Mouse (Mus musculus) thymus, postnatal 10 days (tissue): ENCODE measurements around the gene Nacc1.

Source experiments
- DNase-seq, 2 experiments: peaks; one replicate each; pipeline ENCODE4 v3.0.0; 2021; ENCODE audit warnings: low spot score in 2 of 2

Nacc1 gene

DNA sequence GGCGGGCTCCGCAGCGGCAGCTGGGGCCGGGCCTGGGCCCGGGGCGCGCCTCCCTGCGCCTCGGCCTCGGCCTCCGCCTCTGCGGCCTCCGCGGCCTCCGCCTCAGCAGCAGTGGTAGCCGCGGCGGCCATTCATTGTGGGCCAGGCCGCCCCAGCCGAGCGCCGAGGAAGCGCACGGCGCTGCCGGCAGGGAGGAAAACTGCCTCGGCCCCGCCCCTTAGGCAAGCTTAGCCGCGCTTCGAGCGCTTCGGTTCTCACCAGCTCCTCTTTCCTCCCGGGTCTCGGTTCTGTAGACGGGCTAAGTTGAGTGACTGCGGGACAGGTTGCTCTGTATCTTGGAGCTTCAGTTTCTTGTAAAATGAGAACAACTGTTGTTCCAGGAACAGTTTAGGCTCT is at the start of gene Nacc1:
Nacc1 (minus strand) TSS at position 158 of the 396 bp plus-strand sequence.
- DNase-seq: peak; percentile 77 to 86

DNA sequence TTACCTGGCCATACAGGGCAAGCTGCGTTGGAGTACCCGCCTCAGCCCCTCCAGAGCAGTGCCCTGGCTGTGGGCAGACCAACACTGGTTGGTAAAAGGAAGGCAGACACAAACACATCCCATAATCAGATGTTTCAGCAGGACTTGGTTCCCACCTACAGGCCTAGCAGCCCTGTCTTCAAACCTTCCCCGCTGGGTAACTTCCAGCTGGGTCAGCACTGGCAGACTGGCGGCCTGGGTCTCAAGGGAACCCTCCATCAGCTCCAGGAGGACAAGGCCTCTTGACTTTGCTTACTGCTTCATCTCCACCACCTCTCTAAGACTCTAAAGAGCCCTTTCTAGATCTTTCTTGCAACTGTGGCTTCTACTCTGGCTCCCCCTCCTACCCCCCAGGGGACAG is 48.9 kb upstream of the Nacc1 start:
- no peak for DNase-seq

DNA sequence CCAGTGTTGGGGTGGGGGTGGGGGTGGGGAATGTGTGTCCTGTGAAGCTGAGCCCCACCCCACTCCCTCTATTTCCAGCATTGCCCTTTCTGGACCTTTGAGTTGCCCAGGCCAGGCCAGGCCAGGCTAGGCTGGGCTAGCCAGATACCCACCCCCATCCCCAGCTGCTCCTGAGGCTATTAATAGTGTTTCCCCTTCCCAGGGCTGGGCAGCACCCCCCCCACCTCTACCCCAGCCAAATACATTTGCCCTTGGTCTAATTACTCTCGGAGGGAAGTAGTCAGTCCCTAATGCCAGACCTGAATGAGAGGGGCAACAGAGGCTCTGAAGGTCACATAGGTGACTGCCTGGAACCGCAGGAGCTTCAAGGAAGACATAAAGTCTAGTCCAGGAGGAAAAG is 47.9 kb upstream of the Nacc1 start:
- no peak for DNase-seq

DNA sequence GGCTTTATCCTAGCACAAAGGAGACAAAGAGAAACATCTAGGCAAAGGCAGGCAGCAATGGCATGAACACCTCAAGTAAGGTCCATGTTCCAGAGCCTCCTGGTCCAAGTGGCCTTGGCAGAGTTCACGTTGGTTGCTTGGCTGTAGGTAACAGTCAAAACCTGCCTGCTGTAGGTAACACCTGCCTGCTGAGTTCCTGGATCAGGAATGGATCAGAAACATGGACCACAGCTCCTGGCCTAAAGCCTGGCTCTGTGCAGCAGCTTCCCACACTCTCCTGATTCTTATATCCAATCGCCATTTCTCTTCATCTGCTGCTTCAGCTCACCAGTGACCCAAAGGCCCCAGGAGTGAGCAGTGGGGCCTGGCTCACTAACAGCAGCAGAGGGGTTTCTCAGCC is 47.0 kb upstream of the Nacc1 start:
- no peak for DNase-seq

DNA sequence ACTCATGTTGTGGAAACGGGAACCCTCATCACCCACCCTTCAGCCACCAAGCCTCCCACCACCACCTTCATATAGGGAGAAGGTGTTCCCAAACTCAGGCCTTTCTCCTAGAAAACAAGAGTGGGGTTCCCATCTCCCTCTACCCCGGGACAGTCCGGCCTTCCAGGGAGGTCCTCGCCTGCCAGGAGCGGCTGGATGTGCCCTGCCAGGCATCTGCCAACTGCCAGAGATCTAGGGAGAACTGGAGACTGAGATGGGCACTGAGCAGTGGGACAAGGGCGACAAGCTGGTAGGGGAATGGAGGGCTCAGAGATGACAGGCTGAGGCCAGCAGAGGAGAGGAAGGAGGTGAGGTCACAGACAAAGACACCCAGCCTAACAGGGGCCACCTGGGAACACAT is 46.3 kb upstream of the Nacc1 start:
- no peak for DNase-seq

DNA sequence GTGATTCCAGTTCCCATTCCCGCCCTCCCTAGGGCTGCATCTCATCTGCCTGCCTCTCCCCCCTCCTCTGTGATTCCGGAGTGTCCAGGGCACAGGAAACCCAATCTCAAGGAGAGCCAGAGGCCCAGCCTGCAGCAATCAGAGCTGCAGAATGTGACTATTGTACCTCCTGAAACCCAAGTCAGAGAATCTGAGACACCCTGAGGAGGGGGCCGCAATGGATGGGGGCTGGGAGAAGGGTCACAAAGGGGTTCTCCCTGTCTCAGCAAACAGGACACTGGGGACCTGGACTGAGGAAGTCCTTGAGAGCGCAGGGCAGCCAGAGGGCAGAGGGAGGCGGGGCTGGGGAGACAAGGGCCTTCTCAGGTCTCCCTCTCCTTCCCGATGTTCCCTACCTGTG is 45.3 kb upstream of the Nacc1 start:
- no peak for DNase-seq

DNA sequence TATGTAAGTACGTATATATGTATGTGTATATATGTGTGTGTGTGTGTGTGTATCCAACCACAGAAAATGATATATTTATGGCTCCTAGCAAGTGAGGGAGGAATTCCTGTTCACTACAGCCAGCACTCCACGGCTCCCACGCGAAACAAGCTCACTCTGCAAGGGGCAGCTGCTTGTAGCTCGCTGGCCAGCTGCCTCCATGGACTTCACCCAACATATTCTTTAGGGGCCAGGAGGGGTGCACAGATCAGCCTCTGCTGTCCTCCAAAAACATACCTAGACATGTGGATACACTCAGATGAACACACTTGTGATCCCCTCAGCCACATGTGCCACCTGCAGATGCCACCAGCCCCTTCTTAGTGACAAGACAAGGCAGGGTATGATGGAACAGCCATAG is 44.9 kb upstream of the Nacc1 start:
- DNase-seq: no peak

DNA sequence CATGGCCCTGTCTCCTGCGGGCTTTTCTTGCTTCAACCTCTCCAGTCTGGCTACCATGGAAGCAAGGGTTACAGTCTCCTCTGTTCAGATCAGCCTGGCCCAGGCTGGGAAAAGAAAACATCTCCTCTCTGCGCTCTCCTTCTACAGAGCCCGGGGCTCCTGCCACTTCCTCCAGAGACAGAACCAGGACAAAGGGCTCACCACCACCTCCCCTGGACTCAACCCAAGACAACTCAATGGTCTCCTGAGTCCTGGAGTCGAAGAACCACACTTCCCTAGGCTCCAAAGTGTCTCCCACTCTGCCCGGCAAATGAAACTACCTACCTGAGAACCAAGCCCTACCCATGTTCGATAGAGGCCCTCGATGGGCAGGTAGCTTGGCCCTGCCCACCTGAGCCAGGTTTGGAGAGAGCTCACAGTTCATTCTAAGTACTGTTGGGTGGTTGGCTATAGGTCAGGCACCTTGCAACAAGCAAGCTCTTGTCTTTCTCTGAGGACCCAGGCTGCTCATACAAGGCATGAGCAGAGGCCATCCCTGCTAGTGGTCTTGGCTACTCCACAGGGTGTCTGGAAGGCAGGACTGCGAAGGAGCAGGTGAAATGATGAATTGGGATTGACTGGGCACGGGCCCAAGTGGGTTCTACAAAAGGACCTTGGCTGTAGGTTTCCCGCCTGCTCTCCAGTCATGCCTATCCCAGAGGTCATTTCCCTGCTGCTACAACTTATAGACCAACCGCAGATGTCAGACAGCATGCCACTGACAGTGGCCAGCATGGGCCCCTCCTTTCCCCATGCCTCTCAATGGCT is 43.9 kb upstream of the Nacc1 start:
- no peak for DNase-seq

DNA sequence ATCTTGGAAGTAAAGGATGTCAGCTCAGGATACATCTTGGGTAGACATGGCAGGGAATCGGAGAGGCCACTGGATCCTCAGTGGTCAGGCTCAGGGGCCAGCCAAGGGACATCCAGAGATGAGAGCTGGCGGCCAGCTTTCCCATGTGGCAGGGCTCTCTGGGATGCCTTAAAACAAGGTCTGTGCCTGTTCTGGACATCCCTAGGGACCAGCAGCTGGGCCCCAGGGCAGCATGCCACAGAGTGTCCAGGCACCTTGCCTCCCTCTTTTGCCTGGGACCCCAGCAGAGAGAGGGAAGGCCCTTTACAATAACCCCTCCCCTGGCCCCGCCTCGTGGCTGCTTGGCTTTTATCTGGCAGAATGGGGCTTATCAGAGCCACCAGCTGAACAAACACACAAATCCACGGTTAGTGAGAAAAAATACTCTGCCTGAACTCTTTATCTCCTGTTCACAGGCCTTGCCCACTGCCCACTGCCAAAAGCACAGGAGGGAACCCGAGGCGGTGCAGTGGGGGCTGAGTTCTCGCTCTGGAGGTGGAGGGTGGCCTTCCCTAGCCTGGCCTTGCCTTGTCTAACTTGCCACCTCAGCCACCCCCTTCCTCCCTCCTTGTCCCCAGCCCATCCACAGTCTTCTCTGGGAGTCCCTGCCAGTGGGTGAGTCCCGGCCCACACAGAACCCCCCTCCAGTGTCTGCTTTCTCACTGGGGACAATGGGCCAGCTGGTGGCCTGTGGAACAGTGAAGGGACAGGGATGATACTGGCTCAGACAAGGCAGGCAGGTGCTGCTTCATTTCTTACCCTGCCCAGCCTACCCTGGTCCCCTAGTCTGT is 43.1 kb upstream of the Nacc1 start:
- no peak for DNase-seq

DNA sequence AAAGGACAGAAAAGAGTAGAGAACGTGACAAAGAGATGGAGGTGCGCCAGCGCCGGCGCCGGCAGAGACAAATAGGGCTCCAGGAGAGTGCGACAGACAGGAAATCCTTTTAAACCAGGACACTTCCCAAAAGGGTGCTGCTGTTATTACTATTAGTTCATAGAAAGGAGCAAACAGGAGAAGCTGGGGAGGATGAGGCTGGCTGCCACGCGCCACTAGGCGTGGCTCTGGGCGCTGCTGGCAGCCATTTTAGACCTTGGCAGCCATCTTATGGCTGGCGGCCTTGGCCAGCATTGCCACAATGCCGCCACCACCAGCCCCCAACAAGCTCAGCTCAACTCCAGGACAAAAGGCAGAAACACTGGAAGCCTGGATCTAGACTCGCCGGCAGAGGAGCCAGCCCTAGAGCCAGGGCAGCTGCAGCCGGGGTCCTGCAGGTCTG is 42.3 kb upstream of the Nacc1 start:
- no peak for DNase-seq

DNA sequence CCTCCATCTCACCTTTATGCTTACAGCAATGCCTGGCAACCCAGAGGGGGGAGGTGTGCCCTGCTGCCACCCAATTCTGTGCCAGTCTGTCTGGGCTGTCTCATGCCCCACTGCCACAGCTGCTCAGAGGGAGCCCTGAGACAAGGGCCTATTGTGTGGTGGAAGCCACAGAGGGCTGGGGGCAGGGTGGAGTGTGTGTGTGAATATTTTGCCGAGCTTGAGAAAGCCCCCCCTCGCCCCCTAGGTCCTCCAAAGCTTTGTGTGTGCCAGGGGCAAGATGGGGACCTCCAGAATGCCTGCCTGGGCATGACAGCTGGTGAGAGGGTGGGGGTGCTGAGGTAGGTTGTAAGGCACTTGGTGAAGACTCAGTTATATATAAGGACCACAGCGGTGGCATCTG is 40.8 kb upstream of the Nacc1 start:
- DNase-seq: no peak

DNA sequence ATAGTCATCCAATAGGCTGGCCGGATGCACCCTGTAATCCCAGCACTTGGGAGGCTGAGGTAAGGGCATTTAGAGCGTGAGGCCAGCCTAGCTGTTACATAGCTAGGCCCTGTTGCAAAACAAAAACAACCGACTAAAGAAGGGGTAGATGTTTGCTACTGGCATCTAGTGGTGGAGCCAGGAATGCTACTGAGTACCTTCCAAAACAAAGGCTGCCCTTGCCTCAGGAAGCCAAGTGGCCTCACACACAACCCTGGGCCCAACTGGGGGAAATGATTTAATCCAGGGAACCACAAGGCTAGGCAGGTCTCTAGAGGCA is 38.2 kb upstream of the Nacc1 start:
- no peak for DNase-seq

DNA sequence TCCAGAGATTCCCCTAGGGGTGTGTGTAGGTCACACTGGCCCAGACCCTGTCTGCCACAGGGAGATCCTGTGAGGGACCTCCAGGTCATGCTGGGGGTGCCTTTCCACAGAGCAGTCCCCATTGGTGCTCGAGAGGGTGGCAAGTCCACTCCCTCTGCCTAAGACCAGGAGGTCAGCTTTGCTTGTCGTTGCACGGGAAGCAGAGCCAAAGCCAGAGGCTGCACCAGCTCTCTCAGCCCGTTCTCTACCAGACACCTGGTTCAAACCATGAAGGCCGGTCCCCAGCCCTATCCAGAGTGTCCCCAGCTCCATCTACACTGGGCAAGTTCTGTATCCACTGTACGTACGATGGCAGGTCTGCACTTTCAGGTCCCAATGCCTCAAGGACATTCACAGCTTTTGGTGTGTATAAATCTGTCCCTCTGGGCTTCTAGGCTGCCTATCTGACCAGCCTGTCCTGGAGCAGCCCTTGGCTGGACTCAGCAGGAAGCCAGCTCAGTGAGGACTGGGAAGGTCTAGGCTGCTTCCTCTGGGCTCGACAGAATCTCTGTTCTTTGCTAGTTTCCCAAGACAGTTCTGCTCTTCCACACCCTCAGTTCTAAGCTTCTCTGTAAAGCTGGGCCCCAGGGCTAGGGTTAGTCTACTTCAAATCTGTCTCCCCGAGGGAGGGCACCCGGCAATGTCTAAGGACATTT is 37.7 kb upstream of the Nacc1 start:
- DNase-seq: no peak

DNA sequence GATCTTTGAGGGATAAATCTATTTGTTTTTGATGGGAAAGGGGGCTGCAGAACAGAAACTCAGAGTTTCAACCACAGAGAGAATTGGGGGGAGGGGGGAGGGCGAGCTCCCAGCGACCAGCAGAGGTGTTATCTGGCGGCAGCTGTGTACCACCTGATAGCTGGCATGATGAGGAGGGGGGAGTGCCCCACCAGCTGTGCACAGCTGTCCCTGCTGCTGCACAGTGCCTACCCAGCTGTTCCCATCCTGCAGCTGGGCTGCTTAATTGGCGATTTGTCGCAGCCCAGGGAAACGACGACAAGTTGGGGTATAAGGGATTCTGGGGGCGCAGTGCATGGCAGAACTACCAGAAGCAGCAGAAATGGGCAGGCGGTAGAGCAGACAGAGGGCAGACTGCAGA is 37.0 kb upstream of the Nacc1 start:
- DNase-seq: no peak

DNA sequence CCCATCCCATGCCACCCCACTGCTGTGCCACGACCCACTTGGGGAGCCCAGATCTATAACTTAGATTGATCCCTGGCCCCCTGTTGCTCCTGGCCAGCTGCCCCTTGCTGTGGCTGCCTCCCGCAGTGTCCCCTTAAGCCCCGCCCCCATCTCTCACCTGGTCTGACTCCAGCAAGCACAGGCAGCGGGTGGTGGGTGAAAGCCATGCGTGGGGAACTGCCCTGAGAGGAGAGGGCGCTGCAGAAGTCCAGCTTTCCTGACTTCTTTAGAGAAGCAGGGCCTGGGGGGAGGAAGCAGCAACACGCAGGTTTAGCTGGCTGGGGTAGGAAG is 35.9 kb upstream of the Nacc1 start:
- DNase-seq: no peak

DNA sequence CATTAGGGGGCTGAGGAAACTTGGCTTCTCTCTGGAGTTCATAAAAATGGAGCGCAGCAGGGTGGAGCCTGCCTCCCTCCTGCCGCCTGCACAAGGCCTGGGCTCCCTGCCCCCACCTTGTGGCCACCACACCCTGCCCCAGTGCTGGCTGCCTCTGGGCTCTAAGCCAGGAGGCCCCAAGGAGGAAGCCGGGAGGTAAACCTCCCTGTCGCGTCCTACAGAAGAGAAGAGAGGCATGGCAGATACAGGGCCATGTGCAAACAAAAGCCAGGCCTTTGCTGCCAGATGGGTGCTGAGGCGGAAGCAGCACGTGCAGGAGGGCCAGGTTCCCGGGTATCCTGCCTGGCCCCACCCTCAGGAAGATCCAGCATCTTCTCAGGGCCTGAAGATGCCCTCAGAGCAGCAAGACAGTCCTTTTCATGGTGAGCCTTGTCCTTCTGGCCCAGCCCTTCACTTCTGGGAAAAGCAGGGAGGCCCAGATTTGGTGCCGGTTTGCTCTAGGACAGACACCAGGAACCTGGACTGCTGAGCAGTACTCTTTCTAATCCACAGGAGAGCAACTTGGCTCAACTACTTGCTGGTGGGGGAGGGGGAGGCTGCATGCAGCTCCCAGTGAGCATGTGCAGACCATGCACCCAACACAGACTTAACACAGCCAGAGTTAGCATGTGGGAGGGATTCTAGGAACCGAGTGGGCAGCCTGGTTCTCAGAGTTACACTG is 35.3 kb upstream of the Nacc1 start, which contains the start of gene G430095P16Rik:
G430095P16Rik (plus strand) TSS at position 158 of the 721 bp plus-strand sequence.
- peak; percentile 40 to 49 for DNase-seq

DNA sequence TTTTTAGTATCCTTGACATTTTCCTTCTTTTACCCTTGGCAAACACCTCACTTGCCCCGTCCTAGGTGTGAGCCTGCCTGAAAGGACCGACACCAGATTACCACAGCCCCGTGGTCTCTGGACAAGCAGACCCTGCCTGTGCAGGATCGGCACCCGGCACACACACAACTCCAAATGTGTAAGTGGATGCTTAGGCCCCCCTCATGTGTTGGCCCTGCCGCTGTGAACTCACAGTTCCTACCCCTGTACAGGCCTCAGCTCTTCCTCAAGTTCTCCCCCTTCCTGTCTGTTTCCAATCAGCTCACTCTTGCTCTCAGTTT is 34.8 kb upstream of the Nacc1 start:
- DNase-seq: no peak

DNA sequence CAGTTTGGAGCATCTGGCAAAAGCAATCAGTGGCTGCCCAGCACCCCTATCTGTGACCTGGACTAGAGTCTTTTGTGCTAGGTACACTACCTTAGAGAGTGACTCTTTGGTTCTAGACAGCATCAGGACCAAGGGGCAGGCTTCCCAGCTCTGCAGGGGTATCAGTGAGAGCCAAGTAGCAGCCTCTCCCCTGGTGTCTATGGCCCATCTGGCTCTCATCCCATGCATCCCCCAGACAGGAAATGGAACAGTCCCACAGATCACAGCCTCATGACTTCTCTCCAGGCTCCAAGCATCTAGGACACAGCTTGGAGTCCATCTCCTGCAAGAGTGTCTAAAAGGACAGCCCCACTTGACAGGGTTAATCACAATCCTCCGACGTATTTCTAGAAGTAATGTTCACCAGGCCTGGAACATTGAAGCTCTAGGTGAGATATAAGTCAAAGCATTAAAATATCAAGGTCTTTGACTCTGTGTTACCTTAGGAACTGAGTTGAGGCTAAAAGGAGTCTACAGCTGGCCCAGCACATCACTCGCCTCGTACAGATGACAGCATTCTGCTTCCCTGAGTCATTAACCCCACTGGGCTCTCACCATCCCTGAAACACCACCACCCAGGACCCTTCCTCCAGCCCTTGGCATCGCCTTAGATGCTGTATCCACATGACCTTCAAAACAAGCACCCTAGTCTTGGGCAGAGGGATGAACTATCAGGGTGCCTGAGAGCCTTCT is 31.5 kb upstream of the Nacc1 start:
- DNase-seq: no peak

DNA sequence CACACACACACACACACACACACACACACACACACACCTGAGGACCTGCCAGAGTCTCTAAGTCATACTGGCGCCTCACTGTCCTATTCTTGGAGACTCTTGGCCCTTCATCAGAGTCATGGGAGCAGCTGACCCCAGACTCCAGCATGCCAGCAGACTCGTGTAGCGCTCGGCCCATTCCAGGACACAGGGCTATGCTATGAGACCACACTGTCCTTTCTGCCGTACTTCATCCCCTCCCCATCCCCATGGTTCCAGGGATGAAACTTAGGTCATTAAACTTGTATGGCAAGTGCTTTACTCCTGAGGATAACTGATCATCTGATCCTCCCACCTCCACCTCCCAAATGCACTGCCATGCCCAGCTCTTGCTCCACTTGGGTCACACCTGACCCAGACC is 30.8 kb upstream of the Nacc1 start:
- no peak for DNase-seq

DNA sequence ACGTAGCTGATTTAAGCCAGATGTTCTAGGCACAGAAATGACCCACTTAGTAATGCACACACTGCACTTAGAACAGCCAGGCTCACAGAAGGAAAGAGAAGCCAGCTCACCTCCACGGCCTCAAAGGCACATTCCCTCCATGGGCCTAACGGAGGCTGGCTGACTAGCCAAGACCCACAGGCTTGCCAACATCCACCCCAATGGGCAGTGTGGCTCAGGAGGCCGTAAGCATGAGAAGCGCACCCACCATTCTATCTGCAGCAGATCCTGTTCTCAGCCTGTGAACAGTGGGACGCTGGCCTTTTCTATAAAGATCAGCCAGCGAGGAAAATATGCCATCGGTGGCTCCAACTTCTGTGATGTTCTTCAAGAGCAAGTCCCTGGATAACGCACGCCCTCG is 29.1 kb upstream of the Nacc1 start:
- no peak for DNase-seq

DNA sequence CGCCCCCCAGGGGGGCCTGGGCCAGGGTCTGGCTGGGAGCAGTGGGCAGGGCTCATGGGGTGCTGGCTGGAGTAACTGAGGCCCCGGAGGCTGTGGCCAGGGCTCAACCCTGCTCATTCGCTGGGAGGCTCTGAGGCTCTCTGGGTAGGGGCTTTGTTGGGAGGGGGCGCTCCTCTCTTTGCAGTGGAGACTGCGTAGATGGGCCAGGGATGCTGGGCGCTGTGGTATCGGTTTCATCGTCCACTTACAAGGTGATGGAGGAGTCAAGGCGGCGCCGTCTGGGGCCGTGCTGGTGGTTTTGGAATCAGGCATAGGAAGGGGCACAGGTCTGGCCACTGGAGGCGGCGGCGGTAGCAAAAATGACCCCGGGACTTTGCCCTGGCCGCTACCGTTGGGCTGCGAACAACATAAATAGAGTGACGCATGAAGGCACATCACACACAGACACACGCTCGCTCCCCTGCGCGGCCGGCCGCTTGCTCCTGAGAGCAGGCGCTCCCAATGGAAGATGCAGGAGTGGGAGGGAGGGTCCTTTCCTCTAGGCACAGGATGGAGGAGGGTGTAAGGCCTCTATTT is 28.3 kb upstream of the Nacc1 start:
- no peak for DNase-seq
